Mouse (Mus musculus): Measurements from ENCODE around the gene Zfp609.
"Not testable (repeated sequence)": the region's sequence is repeated elsewhere in the genome, so short reads cannot be mapped to it uniquely, and the experiment has no call there.

Zfp609 gene

DNA sequence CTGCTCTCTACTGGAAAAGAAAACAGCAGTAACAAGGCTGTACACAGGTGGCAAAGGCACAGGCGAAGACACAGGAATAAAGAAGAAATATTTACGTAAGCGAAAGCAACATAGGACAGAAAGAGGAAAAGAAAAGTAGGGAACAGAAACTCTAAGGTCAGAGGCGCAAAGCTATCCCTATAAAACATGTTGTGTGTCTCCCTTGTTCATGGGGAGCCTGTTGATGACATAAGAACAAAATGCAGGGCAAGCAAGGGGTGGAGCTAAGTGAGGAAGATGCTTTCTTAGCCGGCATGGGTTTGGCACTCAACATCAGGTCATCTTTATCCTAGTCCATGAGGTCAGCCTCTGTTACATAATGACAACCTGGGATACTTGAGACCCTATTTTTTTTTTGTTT lies 109.2 kb downstream of the Zfp609 start:
- DNase-seq (ENCODE audit: low spot score), result no peak

DNA sequence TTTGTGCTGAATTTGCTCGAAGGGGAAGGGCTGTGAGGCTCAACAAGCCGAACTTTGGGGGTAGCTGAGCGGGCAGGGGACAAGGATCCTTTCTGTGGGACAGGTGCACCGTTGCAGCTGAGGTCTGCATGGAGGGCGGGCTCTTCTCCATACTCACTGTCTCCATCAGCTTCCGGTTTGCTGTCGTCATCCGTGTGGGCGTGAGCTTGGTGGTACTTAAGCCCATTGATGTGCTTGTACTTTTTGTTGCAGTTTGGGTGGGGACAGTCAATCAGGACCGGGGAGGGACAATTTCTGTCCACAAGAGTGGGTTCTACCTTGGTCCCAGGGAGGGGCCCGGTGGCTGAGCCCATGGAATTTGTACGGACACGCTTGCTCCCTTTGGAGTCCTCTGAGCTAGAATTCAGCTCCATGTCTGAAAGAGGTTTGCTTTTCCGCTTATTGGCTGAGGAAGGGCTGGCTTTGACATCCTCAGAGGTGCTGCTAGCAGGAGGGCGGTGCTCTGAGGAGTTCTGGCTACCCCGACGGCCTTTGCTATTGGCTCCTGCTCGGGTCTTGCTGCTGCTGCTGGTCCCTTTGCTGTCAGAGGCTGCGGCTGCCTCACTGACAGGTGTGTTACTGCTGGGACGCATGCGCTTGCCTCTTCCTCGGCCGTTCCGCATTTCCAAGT lies 123.3 kb downstream of the Zfp609 start:
- DNase-seq (ENCODE audit: low spot score), result no peak

DNA sequence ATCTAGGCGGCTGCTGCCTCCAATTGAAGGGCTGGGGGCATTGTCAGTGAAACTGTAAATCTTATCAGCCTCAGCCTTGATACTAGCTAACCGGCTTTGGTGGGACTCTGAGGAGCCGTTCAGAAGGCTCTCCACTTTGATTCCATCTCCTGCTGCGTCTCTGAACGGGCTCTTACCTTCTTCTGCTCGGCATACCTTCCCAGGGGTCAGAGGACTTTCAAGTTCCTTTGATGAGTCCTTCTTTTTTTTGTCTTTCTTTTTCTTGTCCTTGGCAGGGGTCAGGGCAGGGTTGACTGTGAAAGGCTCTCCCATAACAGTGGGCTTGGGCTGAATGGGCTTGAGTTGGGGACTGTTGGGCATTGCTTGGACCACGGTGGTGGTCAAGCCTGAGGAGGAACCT lies 124.1 kb downstream of the Zfp609 start:
- DNase-seq (ENCODE audit: low spot score), result no peak

DNA sequence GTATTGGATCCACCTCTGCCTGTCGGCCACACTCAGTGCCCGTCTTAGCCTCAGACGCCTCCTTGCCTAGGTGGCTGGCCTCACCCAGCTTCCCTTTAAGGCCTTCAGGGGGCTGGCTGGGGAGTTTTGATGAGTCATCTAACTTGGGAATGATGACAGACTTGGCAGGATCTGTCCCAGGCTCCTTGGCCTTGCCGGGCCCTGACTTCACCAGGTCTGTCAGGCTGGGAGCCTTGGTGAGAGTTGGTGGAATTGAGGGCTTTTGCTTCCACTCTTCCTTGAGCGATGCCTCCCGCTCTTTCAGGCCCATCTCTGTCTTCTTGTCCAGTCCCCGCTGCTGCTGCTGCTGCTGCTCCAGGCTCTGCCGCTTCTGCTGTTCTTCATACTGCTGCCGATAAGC lies 125.1 kb downstream of the Zfp609 start:
- no peak for DNase-seq (ENCODE audit: low spot score)

DNA sequence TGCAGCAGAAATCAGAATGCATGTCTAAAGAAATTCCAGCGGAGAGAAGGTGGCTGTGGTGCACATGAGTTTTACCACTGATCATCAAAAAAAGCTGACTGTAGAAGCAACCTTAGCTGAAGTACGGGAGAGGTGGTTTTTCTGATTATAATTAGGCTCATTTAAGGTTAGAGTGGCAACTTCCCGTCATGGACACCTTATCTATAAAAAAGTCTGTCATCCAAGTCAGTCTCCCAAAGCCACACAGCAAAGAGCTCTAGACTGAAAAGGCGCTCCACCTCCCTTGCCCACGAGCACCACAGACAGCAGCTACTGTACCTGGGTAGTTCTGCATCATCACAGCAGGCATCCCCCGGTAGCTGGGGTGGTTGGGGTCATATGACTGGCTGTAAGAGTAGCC lies 126.9 kb downstream of the Zfp609 start:
- no peak for DNase-seq (ENCODE audit: low spot score)

DNA sequence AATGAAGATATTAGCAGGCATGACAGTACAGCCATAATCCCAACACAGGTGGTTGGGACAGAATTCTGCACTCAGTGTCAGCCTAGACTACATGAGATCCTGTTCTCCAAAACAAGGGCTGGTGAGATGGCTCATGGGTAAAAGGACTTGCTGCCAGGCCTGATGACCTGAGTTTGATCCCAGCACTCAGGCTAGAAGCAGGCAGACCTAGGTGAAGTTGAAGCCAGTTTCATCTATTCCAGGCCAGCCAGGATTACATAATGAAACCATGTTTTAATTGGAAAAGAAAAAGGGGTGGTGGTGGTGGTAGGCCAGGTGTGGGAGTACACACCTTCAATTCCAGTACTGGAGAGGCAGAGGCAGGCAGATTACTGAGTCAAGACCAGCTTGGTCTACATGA lies 129.4 kb downstream of the Zfp609 start:
- DNase-seq (ENCODE audit: low spot score), result no peak

DNA sequence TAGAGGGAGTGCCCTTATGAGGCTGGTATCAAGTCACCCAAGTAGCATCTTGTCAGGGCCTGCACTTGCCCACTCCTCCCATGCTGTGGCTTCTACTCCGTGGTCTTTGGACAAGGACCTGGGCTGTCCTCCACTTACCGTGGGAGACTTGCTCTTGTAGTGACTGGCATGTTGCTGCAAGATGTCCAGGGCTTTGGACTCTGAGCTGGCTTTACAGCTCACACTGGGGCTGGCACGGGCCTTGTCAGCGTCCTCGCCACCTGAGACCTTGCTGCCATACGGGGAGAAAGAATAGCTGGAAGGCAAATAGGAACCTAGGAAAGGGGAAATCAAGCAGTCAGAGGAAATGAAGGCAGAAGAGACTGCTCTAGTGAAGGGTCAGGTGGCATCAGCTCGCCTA lies 130.0 kb downstream of the Zfp609 start:
- DNase-seq (ENCODE audit: low spot score), result no peak

DNA sequence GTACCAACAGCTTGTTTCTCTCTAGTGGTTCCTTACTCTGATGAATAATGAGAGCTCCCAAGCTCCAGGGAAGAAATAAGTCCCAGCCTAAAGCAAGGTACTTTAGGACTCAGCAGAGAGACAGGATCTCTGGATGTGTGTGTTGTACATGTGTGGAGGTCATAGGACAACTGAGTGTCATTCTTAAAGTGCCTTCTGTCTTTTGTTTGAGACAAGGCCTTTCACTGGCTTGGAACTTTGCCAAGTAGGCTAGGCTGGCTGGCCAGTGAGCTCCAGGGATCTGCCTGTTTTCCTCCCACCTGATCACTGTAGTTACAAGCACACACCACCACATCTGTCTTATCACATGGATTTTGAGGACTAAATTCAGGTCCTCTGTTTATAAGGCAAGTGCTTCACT lies 131.0 kb downstream of the Zfp609 start:
- DNase-seq (ENCODE audit: low spot score), result no peak

DNA sequence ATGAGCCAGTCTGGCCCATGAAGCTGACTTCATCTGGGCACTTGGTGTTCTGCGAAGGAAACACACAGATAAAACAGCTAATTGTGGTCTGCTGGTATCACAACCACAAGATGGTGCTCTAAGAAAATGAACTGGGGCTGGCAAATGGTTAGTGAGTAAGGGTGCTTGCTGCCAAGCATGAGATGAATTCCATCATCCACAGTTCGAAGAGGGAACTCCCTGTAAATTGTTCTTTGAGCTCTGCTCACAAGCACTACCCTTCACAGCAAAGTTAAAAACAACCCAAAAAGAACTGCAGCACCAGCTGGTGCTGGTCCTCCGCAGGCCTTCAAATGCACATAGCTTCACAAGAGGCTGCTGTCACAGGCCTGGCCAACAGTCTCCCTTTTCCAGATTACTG lies 131.7 kb downstream of the Zfp609 start:
- DNase-seq (ENCODE audit: low spot score), result no peak

DNA sequence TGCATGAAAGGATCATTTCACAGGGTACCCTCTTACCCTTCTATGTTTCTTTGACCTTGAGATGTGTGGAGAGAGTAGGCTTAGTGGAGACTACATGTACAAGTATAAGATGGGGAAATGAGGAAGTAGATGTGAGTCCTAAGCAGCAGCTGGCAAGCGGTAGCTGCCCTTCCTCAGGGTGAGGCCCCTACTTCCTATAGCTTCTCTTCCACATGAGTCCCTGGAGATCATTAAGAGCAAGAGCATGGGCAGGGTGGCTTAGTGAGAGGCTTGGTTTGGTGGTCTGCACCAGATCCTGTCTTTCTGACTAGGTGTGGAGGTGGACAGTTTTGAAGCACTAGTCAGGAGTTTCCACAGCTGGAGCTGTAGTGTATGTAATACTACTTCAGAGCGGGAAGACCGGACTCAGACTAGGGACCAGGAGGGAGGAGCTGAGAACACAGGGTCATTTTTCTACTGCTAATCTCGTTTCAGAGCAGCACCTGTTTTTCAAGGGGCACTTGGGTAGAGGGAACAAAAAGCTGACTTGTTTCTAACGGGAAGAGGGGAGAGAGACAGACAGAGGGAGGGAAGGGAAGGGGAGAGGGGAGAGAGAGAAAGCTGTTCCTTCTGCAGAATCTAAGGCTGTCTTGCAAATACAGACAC lies 134.3 kb downstream of the Zfp609 start:
- DNase-seq (ENCODE audit: low spot score), result no peak

DNA sequence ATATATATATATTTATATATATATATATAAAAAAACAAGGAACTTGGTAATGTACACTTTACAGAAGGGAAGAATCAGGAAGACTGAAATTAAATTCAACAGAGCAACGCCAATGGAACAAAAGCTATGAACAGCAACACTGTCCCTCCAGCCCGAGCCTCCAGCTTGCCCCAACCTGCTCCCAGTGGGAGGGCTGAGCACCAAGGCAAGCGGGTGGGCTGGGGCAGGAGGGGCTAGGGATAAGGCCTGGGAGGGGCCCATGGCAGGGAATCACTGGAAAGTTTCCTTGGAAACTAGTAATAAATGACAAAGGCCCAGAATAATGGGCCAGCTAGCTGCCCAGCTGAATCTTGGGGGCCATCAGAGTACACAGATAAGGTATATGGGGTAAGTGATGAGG lies 134.9 kb downstream of the Zfp609 start:
- DNase-seq (ENCODE audit: low spot score), result no peak

DNA sequence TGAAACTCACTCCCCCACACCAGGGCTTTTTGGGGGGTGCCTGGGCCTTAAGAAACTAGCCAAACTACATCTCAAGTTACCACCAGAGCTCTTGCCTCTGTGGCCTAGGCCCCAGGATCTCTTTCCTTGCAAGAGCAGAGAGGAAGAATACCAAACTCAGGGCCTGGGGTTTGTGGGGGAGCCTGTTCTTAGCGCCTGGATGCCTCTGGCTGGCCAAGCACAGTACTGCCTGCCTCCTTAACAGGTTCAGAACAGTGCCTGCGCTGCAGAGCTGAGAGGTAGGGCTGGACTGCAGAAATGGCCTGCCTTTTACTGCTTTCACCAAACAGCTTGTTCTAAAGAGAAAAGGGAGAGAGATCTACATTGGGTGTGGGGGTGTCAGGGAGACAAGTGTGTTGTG lies 137.5 kb downstream of the Zfp609 start:
- DNase-seq (ENCODE audit: low spot score), result not testable (repeated sequence)

DNA sequence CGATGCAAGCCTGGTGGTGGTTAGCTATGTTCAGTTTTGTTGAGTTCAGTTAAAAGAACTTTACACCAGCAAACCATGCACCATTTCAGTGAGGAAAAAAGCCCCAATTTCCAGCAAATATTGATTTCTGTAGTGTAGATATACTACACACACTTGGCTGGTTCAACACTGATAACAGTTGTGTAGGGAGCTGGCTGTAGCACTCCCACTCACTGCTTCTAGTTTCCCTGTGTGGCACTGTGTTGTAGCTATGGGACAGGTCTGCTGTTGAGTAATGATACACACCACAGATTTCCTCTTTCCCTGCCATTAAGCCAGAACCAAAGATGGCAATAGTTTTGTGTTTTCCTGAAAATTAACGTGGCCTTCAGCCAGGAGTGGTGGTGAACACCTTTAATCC lies 142.7 kb downstream of the Zfp609 start:
- no peak for DNase-seq (ENCODE audit: low spot score)

DNA sequence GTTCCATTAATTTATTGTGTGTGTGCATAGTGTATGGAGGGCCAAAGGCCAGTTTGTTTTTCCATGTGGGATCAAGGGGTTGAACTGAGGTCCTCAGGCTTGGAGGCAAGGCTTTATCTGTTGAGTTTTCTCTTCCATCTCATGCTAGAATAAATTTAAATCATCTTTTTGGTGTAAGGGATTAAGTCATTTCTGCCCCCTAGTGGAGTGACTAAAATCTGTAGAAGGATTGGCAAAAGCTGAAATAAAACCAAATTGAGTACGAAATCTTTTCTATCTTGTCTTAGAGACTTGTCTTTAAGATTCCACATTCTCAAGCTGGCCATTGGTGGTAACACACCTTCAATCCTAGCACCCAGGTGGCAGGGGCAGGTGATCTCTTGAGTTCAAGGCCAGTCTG lies 144.4 kb downstream of the Zfp609 start:
- no peak for DNase-seq (ENCODE audit: low spot score)

DNA sequence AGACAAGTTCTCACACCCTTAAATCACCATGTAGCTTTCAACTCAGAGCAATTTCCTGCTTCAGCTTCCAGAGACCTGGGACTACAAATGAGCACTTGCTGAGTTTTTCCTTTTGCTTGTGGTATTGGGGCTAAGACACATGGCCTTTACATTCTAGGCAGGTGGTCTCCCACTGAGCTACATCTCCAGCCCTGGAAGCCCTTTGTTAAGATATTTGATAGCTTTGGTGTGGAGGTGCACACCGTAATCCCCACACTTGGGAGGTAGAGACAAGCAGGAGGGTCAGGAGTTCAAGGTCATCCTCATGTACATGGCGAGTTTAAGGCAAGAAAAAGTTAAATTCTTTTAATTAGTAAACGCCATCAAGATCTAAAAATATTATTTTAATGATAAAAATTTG lies 145.2 kb downstream of the Zfp609 start:
- no peak for DNase-seq (ENCODE audit: low spot score)

DNA sequence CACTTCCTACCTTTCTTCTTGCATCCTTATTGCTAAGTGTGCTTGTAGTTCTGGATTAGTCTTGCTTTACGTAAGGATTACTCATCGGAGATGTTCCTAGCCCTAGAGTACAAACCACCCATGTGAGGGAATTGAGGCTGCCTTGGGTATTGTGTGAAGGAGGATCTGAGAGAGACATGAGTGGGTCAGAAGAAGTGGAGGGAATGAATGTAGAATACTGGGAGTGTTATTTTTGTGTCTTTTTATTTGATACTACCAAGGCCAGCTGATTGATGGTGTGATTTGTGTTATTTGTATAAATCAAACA lies 145.8 kb downstream of the Zfp609 start:
- no peak for DNase-seq (ENCODE audit: low spot score)

DNA sequence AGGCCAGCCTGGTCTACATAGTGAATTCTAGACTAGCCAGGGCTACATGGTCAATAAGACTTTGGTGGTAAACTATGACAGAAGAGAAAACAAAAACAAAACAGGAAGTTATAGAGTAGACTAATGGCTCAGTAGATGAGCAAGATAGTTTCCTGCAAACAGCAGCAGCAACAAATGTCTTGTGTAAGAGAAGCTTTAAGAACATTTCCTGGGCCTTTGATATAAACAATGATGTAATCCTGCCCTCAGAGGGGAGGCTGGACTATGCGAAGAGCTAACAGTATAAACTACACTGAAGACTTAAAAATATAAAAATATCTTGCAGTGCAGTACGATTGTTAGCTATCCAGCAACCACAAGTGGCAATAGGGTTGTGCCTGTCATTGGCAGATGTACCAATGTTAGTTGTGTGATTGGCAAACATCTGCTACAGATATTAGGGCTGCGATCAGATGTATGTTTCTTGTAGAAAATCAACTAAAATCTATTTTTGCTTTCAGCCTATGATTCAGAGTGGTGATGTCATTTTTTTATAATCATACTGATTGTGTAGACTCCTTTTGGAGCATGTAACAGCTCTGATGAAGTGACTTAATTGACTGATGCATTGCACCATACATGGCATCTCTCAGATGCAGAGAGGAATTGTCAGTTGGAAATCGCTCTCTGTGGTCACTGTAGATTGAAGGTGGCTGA lies 146.3 kb downstream of the Zfp609 start:
- no peak for DNase-seq (ENCODE audit: low spot score)

DNA sequence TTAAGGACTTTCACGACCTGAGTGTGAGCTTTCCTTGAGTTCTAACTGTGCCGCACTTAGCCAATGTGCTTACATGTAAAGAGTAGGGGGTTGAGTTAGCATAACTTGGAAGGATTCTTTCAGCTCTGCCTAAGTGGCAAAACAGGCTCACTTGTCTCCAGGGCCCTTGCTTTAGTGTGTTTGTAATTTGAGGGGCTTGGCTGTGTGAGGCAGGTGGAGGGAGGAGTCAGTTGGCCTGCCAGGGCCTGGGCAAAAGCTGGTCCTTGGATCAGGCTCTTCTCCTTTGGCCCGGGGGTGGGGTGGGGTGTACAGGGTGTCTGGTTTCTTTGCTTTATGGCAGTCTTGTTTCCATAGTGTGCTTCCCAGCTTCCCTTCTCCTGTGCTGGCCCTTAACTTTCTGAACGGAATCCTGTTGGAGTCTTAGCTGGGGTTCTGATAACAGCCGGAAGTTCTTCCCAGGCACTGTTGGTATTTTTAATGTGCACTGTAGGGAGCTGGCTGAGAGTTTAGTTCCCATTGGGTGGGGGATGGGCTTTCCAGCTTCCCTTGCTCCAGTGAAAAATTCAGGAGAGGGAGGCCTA lies 148.1 kb downstream of the Zfp609 start:
- DNase-seq (ENCODE audit: low spot score), result no peak

DNA sequence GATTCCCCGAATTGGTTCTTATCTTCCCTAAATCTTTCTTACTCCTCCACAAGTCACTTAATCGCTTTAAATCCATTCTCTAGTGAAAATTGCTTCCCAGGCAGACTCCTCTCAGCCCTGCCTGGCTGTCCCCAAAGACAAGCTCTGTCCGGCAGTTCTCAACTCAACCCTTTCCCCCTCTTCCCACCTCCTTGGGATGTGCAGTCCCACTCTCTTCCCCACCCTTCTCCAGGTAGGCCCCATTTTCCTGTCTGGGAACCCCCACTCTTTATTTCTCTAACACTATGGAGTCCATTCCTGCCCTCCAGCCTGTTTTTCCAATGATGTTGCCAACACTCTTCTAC lies 150.3 kb downstream of the Zfp609 start:
- no peak for DNase-seq (ENCODE audit: low spot score)

DNA sequence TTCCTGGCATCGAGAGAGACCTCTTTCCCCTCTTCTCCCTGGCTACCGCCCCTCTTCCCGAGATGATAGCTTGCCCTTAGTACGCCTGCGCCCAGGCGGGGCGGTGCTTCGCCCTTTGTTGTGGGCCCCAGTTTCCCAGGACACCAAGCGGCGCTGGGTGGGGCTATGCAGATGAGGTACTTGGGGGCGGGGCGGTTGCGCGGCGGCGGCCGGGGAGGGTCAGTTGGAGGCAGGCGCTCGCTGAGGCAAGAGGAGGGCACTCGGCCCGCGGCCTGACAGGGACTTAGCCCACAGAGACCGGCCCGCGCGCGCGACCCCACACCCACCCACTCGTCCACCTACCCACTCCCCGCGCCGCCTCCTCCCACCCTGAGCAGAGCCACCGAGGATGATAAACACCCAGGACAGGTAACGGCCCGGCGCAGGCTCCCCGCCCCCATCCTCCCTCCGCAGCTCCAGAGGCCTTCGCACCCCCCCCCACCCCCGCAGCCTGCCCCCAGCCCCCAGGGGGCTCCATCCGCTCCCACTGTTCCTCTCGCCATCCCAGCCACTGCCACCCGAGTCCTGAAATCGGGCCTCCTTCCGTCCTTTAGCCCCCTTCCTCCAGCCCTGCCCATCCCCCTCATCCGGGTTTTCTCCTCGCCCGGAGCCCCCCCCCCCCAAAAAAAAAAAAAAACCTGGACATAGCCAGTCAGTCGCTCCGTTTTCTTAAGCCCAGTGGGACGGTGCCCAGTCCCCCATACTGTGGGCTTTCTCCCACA lies 150.8 kb downstream of the Zfp609 start:
- peak; percentile 89 for DNase-seq (ENCODE audit: low spot score)

DNA sequence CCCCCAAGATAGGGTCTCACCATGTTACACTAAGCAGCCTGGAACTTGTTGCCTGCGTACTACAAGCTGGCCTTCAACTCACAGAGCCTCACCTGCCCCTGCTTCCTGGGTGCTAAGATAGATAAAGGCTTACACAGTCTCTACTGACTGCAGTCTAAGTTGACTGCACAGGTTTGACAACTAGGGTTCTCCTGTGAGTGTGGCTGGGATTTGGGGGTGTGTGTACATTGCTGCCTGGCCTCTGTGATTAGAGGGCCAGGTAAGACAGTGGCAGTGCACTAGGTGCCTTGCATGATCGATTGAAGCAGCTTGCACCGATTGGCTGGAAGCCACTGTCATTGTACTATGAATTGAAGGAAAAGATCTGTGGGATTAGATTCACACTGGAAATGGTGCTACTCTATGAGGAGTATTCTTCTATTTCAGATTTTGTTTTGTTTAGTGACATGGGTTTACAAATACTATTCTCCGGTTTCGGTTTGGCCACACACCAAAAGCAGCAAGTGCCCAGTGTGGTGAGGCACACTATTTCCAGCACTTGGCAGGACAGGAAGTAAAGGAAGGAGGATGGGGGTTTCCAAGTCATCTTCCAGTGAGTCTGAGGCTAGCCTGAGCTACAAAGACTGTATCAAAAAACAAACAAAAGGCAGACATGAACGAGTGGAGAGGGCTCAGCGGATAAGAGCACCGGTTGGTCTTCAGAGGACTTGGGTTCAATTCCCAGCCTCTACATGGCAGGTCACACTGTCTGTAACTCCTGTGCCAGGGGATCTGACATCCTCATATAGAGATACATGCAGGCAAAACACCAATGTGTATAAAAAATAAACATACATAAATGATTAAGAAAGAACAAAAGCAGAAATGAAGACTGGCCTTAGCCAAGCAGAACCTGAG lies 151.7 kb downstream of the Zfp609 start:
- no peak for DNase-seq (ENCODE audit: low spot score)

DNA sequence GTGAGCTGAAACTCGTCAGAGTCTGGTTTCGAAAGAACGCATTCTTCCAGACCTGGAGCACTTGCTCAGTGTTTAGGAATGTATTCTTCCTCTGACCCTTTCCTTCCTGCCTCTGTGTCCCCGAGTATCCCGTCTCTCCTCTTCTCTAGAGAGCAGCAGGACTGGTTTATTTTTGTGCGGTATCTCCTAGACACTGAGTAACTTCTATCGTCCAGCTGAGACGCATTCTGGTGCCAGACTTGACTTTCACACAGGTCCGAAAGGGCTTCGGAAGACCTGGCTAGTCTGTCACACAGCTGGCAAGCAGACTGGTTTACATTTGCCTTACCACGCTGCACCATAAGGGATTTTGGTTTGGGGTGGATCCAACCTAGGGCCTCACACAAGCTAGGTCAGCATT lies 154.4 kb downstream of the Zfp609 start:
- DNase-seq (ENCODE audit: low spot score), result no peak
